Mouse (Mus musculus) heart, adult 2 months (tissue): ENCODE data around the gene Ccdc60. TPM values are rescaled to one million over a fixed set of nuclear protein-coding genes. Genes with fewer than 3 reads are reported as not detected.

Experiments
- DNase-seq, 2 experiments: peaks; one replicate each; pipeline ENCODE4 v3.0.0; 2021
- H3K27ac ChIP-seq: fragments of 200-600 bp; 2 replicates; pipeline ENCODE4 v1.8.1; 2022
- H3K27me3 ChIP-seq: fragments of 200-500 bp; 2 replicates; pipeline ENCODE4 v1.6.1; 2012; ENCODE audit warnings: mild to moderate bottlenecking, low read length, inconsistent platforms, mixed read lengths; ENCODE audit not compliant: control insufficient read depth, insufficient read depth
- H3K36me3 ChIP-seq: fragments of 200-500 bp; 2 replicates; pipeline ENCODE4 v1.6.1; 2012; ENCODE audit warnings: low read length, inconsistent platforms; ENCODE audit not compliant: control insufficient read depth, insufficient read depth
- H3K4me1 ChIP-seq: fragments of 200-500 bp; 2 replicates; pipeline ENCODE4 v1.6.1; 2011; ENCODE audit warnings: low read length; ENCODE audit not compliant: control insufficient read depth, insufficient read depth
- H3K4me3 ChIP-seq: fragments of 200-600 bp; 2 replicates; pipeline ENCODE4 v1.8.1; 2022
- H3K79me2 ChIP-seq: fragments of 200-500 bp; replicated peaks from 2 replicates; pipeline ENCODE4 v1.6.1; 2012; ENCODE audit warnings: mild to moderate bottlenecking, inconsistent platforms, low read length, moderate library complexity, mixed read lengths; ENCODE audit not compliant: control insufficient read depth, insufficient read depth
- H3K9ac ChIP-seq: fragments of 200-500 bp; 2 replicates; pipeline ENCODE4 v1.6.1; 2012; ENCODE audit warnings: low read depth, mild to moderate bottlenecking, control low read depth, inconsistent platforms, low read length, mixed read lengths
- CTCF ChIP-seq: fragments of 200-600 bp; IDR thresholded peaks from 2 replicates; pipeline ENCODE4 v1.8.1; 2022; ENCODE audit warnings: antibody characterized with exemption, mild to moderate bottlenecking, moderate library complexity
- EP300 ChIP-seq: fragments of 200-500 bp; IDR thresholded peaks from 2 replicates; pipeline ENCODE4 v1.6.1; 2011; ENCODE audit warnings: low read depth, low read length, control low read depth; ENCODE audit not compliant: insufficient read depth
- POLR2A ChIP-seq: fragments of 200-500 bp; IDR thresholded peaks from 2 replicates; pipeline ENCODE4 v1.6.1; 2011; ENCODE audit warnings: mild to moderate bottlenecking, low read depth, low read length, control low read depth; ENCODE audit not compliant: insufficient read depth
- WGBS: fragments of 180-500 bp; shearing (Covaris S2); methylation state at CpG from one replicate; pipeline ENCODE4 v1.1.7; 2018; 5-methylcytosine and 5-hydroxymethylcytosine counted together
- intact Hi-C: fragments of 180-260 bp; cut with DNase I; formaldehyde crosslinking; loops from one replicate; pipeline ENCODE4 v1.15.1; 2025
- long read RNA-seq: library from polyadenylated mRNA; stranded (forward); transcript quantifications from one replicate; pipeline ENCODE4 v2.0.0, GENCODE M21; 2021
- polyA plus RNA-seq: library from polyadenylated mRNA; depleted of rRNA; stranded (reverse); fragments of >200 nt; gene quantifications from 2 replicates; pipeline ENCODE4 v1.2.3, GENCODE M21; 2012; rRNA removed
- total RNA-seq, 2 experiments: library from RNA; stranded (reverse); gene quantifications; 2 replicates each; pipeline ENCODE4 v1.2.3; 2021

The Ccdc60 gene
- total RNA-seq, result not detected
- polyA plus RNA-seq, result 0.08 TPM in 1 of 2 replicates, not detected in the other
- long read RNA-seq, result 0 reads

DNA sequence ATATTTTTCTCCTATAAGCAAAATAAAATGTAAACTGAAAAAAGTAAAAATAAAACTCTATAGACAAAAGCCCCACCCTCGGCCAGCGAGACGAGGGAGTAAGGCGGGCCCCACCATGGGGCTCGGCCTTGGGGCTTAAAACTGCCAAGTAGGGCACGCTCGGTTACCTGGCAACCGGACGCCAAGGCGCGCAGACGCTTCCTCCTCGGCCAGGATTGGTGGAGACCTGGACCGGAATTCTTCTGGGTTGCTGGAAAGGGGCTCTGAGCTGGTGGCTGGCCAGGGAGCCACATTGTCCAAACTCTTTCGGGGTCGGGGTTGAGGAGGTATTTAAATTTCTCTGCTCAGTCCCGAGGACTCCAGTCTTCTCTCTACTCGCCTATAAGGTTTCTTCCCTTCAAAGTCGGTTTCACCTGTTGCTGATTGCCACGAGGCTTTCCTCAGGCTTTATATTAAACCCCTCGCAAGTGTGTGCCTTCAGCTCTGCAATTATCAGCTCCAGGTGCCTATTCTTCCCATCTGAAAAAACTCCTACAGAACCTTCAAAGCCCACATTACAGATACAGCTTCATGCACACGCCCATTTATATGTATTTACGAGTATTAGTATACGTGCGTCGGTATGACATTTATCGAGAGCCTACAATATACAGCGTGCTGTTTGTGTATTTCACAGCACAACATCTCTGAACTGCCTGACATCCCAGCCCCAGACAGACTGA, at the start of gene Ccdc60:
TSS of gene Ccdc60 (minus strand) at position 137 of the 722 bp plus-strand sequence.
- H3K9ac ChIP-seq, result no peak within 1 kb of the TSS
- H3K79me2 ChIP-seq, result no peaks in the 10 kb centered on the region
- H3K36me3 ChIP-seq, result no peaks in the 10 kb centered on the region
- no peak within 1 kb of the TSS for H3K27ac ChIP-seq
- intact Hi-C loops, result no loop called here
- H3K27me3 ChIP-seq, result no peaks in the 10 kb centered on the region
- 11% methylated on average over 28 of the region's 28 CpGs for WGBS
- no peaks in the 10 kb centered on the region for H3K4me1 ChIP-seq
- H3K4me3 ChIP-seq, result no peak within 1 kb of the TSS
- DNase-seq, result peak in 1 of 2 experiments; percentile 14
- TF ChIP-seq EP300 (no peak), POLR2A (no peak), CTCF (no peak)

DNA sequence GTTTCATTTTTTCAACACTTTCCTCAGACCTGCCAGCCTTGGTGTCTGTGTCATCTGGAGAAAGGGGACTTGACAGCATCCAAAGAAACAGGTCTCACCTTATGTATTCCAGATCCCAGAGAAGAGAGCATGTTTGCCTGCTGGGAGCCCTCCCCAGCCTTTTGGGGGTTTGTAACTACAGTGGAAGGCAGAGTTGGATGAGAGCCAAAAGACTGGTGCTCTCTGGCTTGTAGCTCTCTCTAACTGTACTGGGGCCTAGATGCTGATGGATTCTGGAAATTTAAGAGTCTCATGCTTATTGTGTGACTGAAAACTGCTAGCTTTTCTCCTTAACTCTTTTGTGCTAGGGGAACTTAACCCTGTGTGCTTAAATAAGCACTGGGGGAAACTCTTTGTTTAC, 47.4 kb upstream of the Ccdc60 start:
- intact Hi-C loops, result no loop called here
- Histone ChIP-seq H3K27ac (no peak overlapping the region), H3K27me3 (no peaks in the 10 kb centered on the region), H3K4me3 (no peak overlapping the region), H3K4me1 (no peaks in the 10 kb centered on the region), H3K9ac (no peak overlapping the region), H3K79me2 (no peaks in the 10 kb centered on the region), H3K36me3 (no peaks in the 10 kb centered on the region)
- DNase-seq, result no peak
- TF ChIP-seq EP300 (no peak), POLR2A (no peak), CTCF (no peak)

DNA sequence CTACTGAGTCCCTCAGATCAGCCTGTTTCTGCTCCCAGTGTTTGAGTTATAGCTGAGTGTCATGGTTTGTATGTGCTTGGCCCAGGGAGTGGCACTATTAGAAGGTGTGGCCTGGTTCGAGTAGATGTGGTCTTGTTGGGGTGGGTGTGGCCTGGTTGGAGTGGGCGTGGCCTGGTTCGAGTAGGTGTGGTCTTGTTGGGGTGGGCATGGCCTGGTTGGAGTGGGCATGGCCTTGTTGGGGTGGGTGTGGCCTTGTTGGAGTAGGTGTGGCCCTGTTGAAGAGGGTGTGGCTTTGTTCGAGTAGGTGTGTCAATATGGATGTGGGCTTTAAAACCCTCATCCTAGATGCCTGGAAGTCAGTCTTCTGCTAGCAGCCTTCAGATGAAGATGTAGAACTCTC, 40.1 kb upstream of the Ccdc60 start:
- H3K27me3 ChIP-seq, result no peaks in the 10 kb centered on the region
- H3K79me2 ChIP-seq, result no peaks in the 10 kb centered on the region
- 79% methylated on average over 4 of the region's 4 CpGs for WGBS
- H3K36me3 ChIP-seq, result no peaks in the 10 kb centered on the region
- H3K4me1 ChIP-seq, result no peaks in the 10 kb centered on the region
- TF ChIP-seq POLR2A (no peak), CTCF (no peak), EP300 (no peak)
- intact Hi-C loops, result no loop called here
- no peak overlapping the region for H3K9ac ChIP-seq
- no peak overlapping the region for H3K27ac ChIP-seq
- no peak overlapping the region for H3K4me3 ChIP-seq
- DNase-seq, result no peak

DNA sequence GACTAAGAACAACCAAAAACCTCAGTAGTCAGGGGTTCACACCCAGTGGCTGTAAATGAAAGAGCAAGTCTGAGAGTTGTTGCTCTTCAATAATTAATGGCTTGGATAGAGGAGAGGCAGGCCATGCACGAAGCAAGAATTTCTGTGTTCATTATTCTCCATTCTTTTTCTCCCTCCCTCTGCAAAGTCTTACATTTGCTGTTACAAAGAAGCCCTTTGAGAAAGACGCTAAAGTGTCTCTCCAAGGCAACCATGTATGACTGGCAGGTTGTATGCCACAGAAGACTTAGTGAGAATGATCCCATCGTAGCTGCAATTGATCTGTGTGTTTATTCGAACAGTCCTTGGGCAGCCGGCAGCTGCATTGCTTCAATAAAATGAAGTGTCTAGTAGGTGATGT, 34.6 kb upstream of the Ccdc60 start:
- no peak for DNase-seq
- intact Hi-C loops, result no loop called here
- 84% methylated on average over 5 of the region's 5 CpGs for WGBS
- Histone ChIP-seq H3K27me3 (no peaks in the 10 kb centered on the region), H3K36me3 (no peaks in the 10 kb centered on the region), H3K4me1 (no peaks in the 10 kb centered on the region), H3K27ac (no peak overlapping the region), H3K79me2 (no peaks in the 10 kb centered on the region), H3K4me3 (no peak overlapping the region), H3K9ac (no peak overlapping the region)
- TF ChIP-seq EP300, result no peak
- no peak for TF ChIP-seq CTCF
- TF ChIP-seq POLR2A, result no peak

DNA sequence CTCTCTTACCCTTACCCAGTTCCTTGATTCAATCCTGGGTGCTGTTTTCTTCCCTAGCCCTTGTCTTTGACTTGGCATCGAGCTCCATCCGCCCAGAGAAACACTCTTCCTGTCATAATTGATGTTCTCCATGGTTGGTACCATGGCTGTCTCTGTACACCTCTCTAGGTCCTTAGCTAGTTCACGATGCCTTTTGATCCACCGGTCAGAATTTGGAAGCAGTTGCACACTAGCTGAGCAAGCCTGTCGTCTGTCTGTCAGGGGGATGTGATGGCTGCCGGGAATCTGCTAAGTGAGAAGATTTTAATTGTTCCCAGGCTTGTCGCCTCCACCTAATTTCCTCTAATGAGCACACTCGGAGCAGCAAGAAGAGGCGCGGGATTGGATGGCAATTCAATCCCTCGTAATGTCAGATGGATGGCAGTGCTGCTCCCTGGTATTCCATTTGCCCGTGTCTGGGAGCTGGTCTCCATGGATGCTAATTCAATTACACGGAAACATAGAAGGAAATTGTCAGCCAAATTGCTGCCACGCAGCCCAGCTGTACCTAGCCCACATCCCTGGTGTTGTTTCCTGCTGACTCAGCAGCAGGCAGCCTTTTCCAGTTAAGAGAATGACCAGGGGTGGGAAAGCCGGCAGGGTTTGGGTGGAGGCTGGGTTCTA, 33.7 kb upstream of the Ccdc60 start:
- no peaks in the 10 kb centered on the region for H3K27me3 ChIP-seq
- TF ChIP-seq EP300 (no peak), POLR2A (no peak), CTCF (no peak)
- whole genome bisulfite sequencing, result 55% methylated on average over 15 of the region's 15 CpGs
- no peak overlapping the region for H3K4me3 ChIP-seq
- no peak for DNase-seq
- H3K27ac ChIP-seq, result no peak overlapping the region
- H3K36me3 ChIP-seq, result no peaks in the 10 kb centered on the region
- H3K79me2 ChIP-seq, result no peaks in the 10 kb centered on the region
- H3K9ac ChIP-seq, result no peak overlapping the region
- H3K4me1 ChIP-seq, result no peaks in the 10 kb centered on the region
- intact Hi-C loops, result no loop called here

DNA sequence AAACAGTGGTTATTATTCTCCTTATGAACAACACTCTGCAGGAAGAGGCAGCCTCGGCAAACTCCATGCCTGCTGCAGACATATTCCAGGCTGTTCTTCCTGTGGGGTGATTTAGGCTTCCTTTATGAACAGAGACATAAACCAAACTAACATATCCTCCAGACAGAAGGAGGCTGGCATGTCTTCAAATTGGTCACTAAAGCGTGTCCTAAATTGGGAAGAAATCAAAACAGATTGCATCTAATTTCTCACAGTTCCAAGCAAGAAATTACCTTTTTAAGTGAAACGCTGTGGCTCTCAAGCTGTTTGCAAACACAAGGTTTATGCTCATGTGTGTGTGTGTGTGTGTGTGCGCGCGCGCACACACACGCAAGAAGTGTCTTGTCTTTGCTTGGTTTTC, 24.9 kb upstream of the Ccdc60 start:
- H3K27me3 ChIP-seq, result no peaks in the 10 kb centered on the region
- TF ChIP-seq CTCF, result no peak
- no peak for TF ChIP-seq EP300
- TF ChIP-seq POLR2A, result no peak
- H3K36me3 ChIP-seq, result no peaks in the 10 kb centered on the region
- WGBS, result 84% methylated on average over 8 of the region's 8 CpGs
- no peak for DNase-seq
- intact Hi-C loops, result no loop called here
- H3K4me3 ChIP-seq, result no peak overlapping the region
- no peaks in the 10 kb centered on the region for H3K79me2 ChIP-seq
- H3K9ac ChIP-seq, result no peak overlapping the region
- peaks cover 3% of the 10 kb centered on the region for H3K4me1 ChIP-seq
- no peak overlapping the region for H3K27ac ChIP-seq
